Mouse (Mus musculus): ENCODE data around the gene Wdr91. TPM values are rescaled to one million over a fixed set of nuclear protein-coding genes. Genes with fewer than 3 reads are reported as not detected.

The Wdr91 gene
- total and polyA plus RNA-seq, 3 experiments, result 12.7 to 19.9 (median 19.3) TPM

GRCm38 (mm10) chr6:34951518-34951917, 40.8 kb upstream of the Wdr91 start:
- H3K4me3 ChIP-seq (ENCODE audit: low read depth, low read length), result no peak overlapping the region
- no peak for ATAC-seq (ENCODE audit: extremely low read depth, insufficient number of reproducible peaks, low FRiP score, poor library complexity, severe bottlenecking)

GRCm38 (mm10) chr6:34948461-34948860, 37.8 kb upstream of the Wdr91 start:
- ATAC-seq (ENCODE audit: extremely low read depth, insufficient number of reproducible peaks, low FRiP score, poor library complexity, severe bottlenecking) (no peak), DNase-seq (ENCODE audit: low spot score) (no peak)
- Histone ChIP-seq H3K4me3 (ENCODE audit: low read depth, low read length) (no peak overlapping the region), H3K36me3 (replicated peaks) (no peaks in the 10 kb centered on the region), H3K27me3 (ENCODE audit: insufficient read depth, low read length) (peaks cover 19% of the 10 kb centered on the region), H3K9me3 (replicated peaks) (no peaks in the 10 kb centered on the region), H3K4me1 (ENCODE audit: insufficient read depth, low read depth, low read length) (no peaks in the 10 kb centered on the region)
- TF ChIP-seq POLR2AphosphoS5 (IDR thresholded peaks at IDR 0.05; ENCODE audit: insufficient replicate concordance, low read depth, low read length), result no peak
- no peak for TF ChIP-seq GATA2 (IDR thresholded peaks at IDR 0.05; ENCODE audit: borderline replicate concordance, low read depth, low read length)
- no peak for TF ChIP-seq TAL1 (conservative IDR thresholded peaks at IDR 0.05; ENCODE audit: low read depth, low read length)
- TF ChIP-seq CTCF (IDR thresholded peaks at IDR 0.05; ENCODE audit: low read depth, low read length), result no peak
- no peak for TF ChIP-seq GATA1 (IDR thresholded peaks at IDR 0.05; ENCODE audit: borderline replicate concordance, low read length)

More at GRCm38 (mm10) chr6:34951518-34951917, 40.8 kb upstream of the Wdr91 start:
- Histone ChIP-seq H3K36me3 (replicated peaks) (no peaks in the 10 kb centered on the region), H3K9me3 (replicated peaks) (no peaks in the 10 kb centered on the region), H3K4me1 (ENCODE audit: insufficient read depth, low read depth, low read length) (no peaks in the 10 kb centered on the region; the same call in 1 of the 2 replicates), H3K27me3 (ENCODE audit: insufficient read depth, low read length) (peaks cover 10% of the 10 kb centered on the region; the same call in 1 of the 2 replicates)
- no peak for DNase-seq (ENCODE audit: low spot score)
- no peak for TF ChIP-seq POLR2AphosphoS5 (IDR thresholded peaks at IDR 0.05; ENCODE audit: insufficient replicate concordance, low read depth, low read length)
- no peak for TF ChIP-seq TAL1 (conservative IDR thresholded peaks at IDR 0.05; ENCODE audit: low read depth, low read length)
- TF ChIP-seq GATA2 (IDR thresholded peaks at IDR 0.05; ENCODE audit: borderline replicate concordance, low read depth, low read length), result no peak

- Histone ChIP-seq H3K4me3 (ENCODE audit: low read depth, low read length) (no peak overlapping the region), H3K27me3 (ENCODE audit: insufficient read depth, low read length) (peaks cover 18% of the 10 kb centered on the region), H3K4me1 (ENCODE audit: insufficient read depth, low read depth, low read length) (no peaks in the 10 kb centered on the region), H3K36me3 (replicated peaks) (no peaks in the 10 kb centered on the region), H3K9me3 (replicated peaks) (no peaks in the 10 kb centered on the region)
- ATAC-seq (ENCODE audit: extremely low read depth, insufficient number of reproducible peaks, low FRiP score, poor library complexity, severe bottlenecking) (no peak), DNase-seq (ENCODE audit: low spot score) (no peak)
- TF ChIP-seq POLR2AphosphoS5 (IDR thresholded peaks at IDR 0.05; ENCODE audit: insufficient replicate concordance, low read depth, low read length), result no peak
- TF ChIP-seq TAL1 (conservative IDR thresholded peaks at IDR 0.05; ENCODE audit: low read depth, low read length), result no peak
- TF ChIP-seq GATA1 (IDR thresholded peaks at IDR 0.05; ENCODE audit: borderline replicate concordance, low read length), result no peak
- no peak for TF ChIP-seq CTCF (IDR thresholded peaks at IDR 0.05; ENCODE audit: low read depth, low read length)
- TF ChIP-seq GATA2 (IDR thresholded peaks at IDR 0.05; ENCODE audit: borderline replicate concordance, low read depth, low read length), result no peak
Observed at GRCm38 (mm10) chr6:34946486-34947079, 35.9 kb upstream of the Wdr91 start.

GRCm38 (mm10) chr6:34943499-34943898, 32.8 kb upstream of the Wdr91 start:
- no peaks in the 10 kb centered on the region for H3K4me1 ChIP-seq (ENCODE audit: insufficient read depth, low read depth, low read length)
- no peaks in the 10 kb centered on the region for H3K9me3 ChIP-seq (replicated peaks)
- no peak for DNase-seq (ENCODE audit: low spot score)
- ATAC-seq (ENCODE audit: extremely low read depth, insufficient number of reproducible peaks, low FRiP score, poor library complexity, severe bottlenecking), result no peak
- H3K4me3 ChIP-seq (ENCODE audit: low read depth, low read length), result no peak overlapping the region
- peaks cover 25% of the 10 kb centered on the region for H3K27me3 ChIP-seq (ENCODE audit: insufficient read depth, low read length)
- no peaks in the 10 kb centered on the region for H3K36me3 ChIP-seq (replicated peaks)
- TF ChIP-seq GATA2 (IDR thresholded peaks at IDR 0.05; ENCODE audit: borderline replicate concordance, low read depth, low read length) (no peak), POLR2AphosphoS5 (IDR thresholded peaks at IDR 0.05; ENCODE audit: insufficient replicate concordance, low read depth, low read length) (no peak), TAL1 (conservative IDR thresholded peaks at IDR 0.05; ENCODE audit: low read depth, low read length) (no peak), CTCF (IDR thresholded peaks at IDR 0.05; ENCODE audit: low read depth, low read length) (no peak)

- Histone ChIP-seq H3K4me1 (ENCODE audit: insufficient read depth, low read depth, low read length) (no peaks in the 10 kb centered on the region), H3K27me3 (ENCODE audit: insufficient read depth, low read length) (peaks cover 25% of the 10 kb centered on the region), H3K9me3 (replicated peaks) (no peaks in the 10 kb centered on the region), H3K36me3 (replicated peaks) (no peaks in the 10 kb centered on the region), H3K4me3 (ENCODE audit: low read depth, low read length) (no peak overlapping the region)
- TF ChIP-seq GATA2 (IDR thresholded peaks at IDR 0.05; ENCODE audit: borderline replicate concordance, low read depth, low read length), result no peak
- TF ChIP-seq GATA1 (IDR thresholded peaks at IDR 0.05; ENCODE audit: borderline replicate concordance, low read length), result no peak
- TF ChIP-seq POLR2AphosphoS5 (IDR thresholded peaks at IDR 0.05; ENCODE audit: insufficient replicate concordance, low read depth, low read length), result no peak
- no peak for TF ChIP-seq CTCF (IDR thresholded peaks at IDR 0.05; ENCODE audit: low read depth, low read length)
- TF ChIP-seq TAL1 (conservative IDR thresholded peaks at IDR 0.05; ENCODE audit: low read depth, low read length), result no peak
- DNase-seq (ENCODE audit: low spot score), result no peak
- no peak for ATAC-seq (ENCODE audit: extremely low read depth, insufficient number of reproducible peaks, low FRiP score, poor library complexity, severe bottlenecking)
Observed at GRCm38 (mm10) chr6:34942446-34942845, 31.8 kb upstream of the Wdr91 start.

GRCm38 (mm10) chr6:34941496-34941895, 30.8 kb upstream of the Wdr91 start:
- Histone ChIP-seq H3K9me3 (replicated peaks) (no peaks in the 10 kb centered on the region), H3K36me3 (replicated peaks) (no peaks in the 10 kb centered on the region), H3K4me3 (ENCODE audit: low read depth, low read length) (no peak overlapping the region), H3K4me1 (ENCODE audit: insufficient read depth, low read depth, low read length) (no peaks in the 10 kb centered on the region), H3K27me3 (ENCODE audit: insufficient read depth, low read length) (peaks cover 25% of the 10 kb centered on the region)
- ATAC-seq (ENCODE audit: extremely low read depth, insufficient number of reproducible peaks, low FRiP score, poor library complexity, severe bottlenecking), result no peak
- TF ChIP-seq GATA1 (IDR thresholded peaks at IDR 0.05; ENCODE audit: borderline replicate concordance, low read length) (no peak), GATA2 (IDR thresholded peaks at IDR 0.05; ENCODE audit: borderline replicate concordance, low read depth, low read length) (no peak), TAL1 (conservative IDR thresholded peaks at IDR 0.05; ENCODE audit: low read depth, low read length) (no peak), CTCF (IDR thresholded peaks at IDR 0.05; ENCODE audit: low read depth, low read length) (no peak), POLR2AphosphoS5 (IDR thresholded peaks at IDR 0.05; ENCODE audit: insufficient replicate concordance, low read depth, low read length) (no peak)
- DNase-seq (ENCODE audit: low spot score), result no peak

Measured in G1E (cell line).